In genomic region chr3:88579454-88580117, GRCm38 (mm10) we compare ENCODE assay signal across 1 mouse cellular context.
TF ChIP-seq lines count a peak whose summit lies in the region.

No protein-coding gene starts in this region.

TF ChIP-seq in MEL, 35 proteins besides CTCF, POLR2A, EP300 and RAD21 (continued from another document):
- TF ChIP-seq MYB (IDR thresholded peaks at IDR 0.05; ENCODE audit: low read depth, low read length), result no peak
- TF ChIP-seq SMC3 (IDR thresholded peaks at IDR 0.05; ENCODE audit: low read depth, low read length), result no peak
- peak; percentile 73; the same call in 1 of the 2 replicates for TF ChIP-seq MAZ (IDR thresholded peaks at IDR 0.05; ENCODE audit: low read depth, low read length)
- TF ChIP-seq UBTF (IDR thresholded peaks at IDR 0.05; ENCODE audit: borderline replicate concordance, insufficient read depth, low read depth, low read length), result no peak
- TF ChIP-seq CHD1 (IDR thresholded peaks at IDR 0.05; ENCODE audit: low read depth, low read length), result 0 out of 2 replicates have a peak, but pooled peaks have one; percentile 48
- TF ChIP-seq GATA1 (IDR thresholded peaks at IDR 0.05; ENCODE audit: low read depth, low read length), result no peak
- peak; percentile 90 for TF ChIP-seq NELFE (IDR thresholded peaks at IDR 0.05; ENCODE audit: low read depth, low read length)
- TF ChIP-seq TBP (IDR thresholded peaks at IDR 0.05; ENCODE audit: low read depth, low read length), result peak; percentile 95
- TF ChIP-seq GABPA (IDR thresholded peaks at IDR 0.05; ENCODE audit: low read depth, low read length), result no peak
- no peak for TF ChIP-seq ZMIZ1 (IDR thresholded peaks at IDR 0.05; ENCODE audit: low read depth, low read length)
- 0 out of 2 replicates have a peak, but pooled peaks have one; percentile 38 for TF ChIP-seq MAFK (IDR thresholded peaks at IDR 0.05; ENCODE audit: borderline replicate concordance, low read depth, low read length)
- TF ChIP-seq BHLHE40 (IDR thresholded peaks at IDR 0.05; ENCODE audit: borderline replicate concordance, low read depth, low read length), result no peak
- no peak; the same call in 1 of the 2 replicates for TF ChIP-seq E2F4 (IDR thresholded peaks at IDR 0.05; ENCODE audit: borderline replicate concordance, low read depth, low read length)
- TF ChIP-seq RCOR1 (IDR thresholded peaks at IDR 0.05; ENCODE audit: low read depth, low read length), result peak; percentile 54; the same call in 1 of the 2 replicates
- TF ChIP-seq NRF1 (IDR thresholded peaks at IDR 0.05; ENCODE audit: insufficient read depth, low read depth, low read length, poor library complexity, severe bottlenecking), result no peak
- no peak for TF ChIP-seq CHD2 (IDR thresholded peaks at IDR 0.05; ENCODE audit: low read length)
